Mouse (Mus musculus) bone marrow, adult 2 months (tissue): ENCODE results near the gene Cc2d1a.

Experiments
- CTCF ChIP-seq: fragments of 200-500 bp; IDR thresholded peaks from 2 replicates; pipeline ENCODE4 v1.5.1; 2011; ENCODE audit warnings: low read length, control low read depth; ENCODE audit not compliant: control insufficient read depth, insufficient read depth
- POLR2A ChIP-seq: fragments of 200-500 bp; IDR thresholded peaks from 2 replicates; pipeline ENCODE4 v1.6.1; 2011; ENCODE audit warnings: low read depth, mild to moderate bottlenecking, control low read depth, low read length, borderline replicate concordance; ENCODE audit not compliant: control insufficient read depth

DNA sequence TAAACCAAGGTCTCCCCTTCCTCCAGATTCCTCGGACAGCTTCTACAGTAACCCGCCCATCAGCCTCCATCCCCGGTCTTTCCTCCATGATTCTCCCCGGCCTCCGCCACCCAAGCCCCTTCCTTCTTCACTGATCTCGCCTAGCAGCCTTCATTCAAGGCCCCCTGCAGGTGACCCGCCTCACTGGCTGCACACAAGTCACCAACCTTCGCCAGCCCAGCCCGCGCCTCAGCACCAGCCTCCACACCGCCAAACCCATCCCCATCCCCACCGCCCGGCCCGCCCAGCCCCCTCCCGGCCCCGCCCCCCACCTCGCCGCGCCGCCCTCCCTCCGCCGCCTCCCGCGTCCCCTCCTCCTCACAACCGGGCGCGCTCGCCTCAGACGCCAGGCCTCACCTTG lies 43.5 kb downstream of the Cc2d1a start:
- TF ChIP-seq CTCF, result peak; percentile 44; the same call in 1 of the 2 replicates
- no peak for TF ChIP-seq POLR2A
